ENCODE assay signal across 8 mouse cellular contexts in the genomic region with DNA sequence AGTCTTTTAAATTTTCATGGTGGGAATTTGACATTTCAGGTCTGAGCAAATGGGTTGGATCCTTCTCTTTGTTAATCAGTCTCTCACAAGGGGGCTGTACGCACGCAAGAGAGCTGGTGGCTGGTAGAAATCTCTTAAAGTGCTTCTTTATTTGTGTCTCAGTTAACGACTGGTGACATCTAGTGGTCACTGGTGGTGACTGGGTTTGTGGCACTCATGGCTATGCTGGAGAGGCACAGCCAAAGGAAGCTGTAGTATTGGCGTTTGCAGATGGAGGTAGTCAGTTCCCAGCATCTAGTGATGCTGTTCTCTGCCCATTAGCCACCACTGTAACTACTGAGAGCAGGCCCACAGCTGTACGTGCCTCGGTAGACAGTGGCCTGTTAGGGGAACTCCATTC.
DNase-seq lines count a peak whose midpoint lies in the region; ATAC-seq and TF ChIP-seq lines count a peak whose summit lies in the region.

No protein-coding gene starts in this region.

- H3K36me3 ChIP-seq in heart, adult 2 months (ENCODE audit: control insufficient read depth, insufficient read depth, low read length): no peaks in the 10 kb centered on the region
- H3K36me3 ChIP-seq in forebrain, embryonic 13.5 days (ENCODE audit: poor library complexity, severe bottlenecking): no peaks in the 10 kb centered on the region
- no peaks in the 10 kb centered on the region for H3K36me3 ChIP-seq in intestine, embryonic 16.5 days (ENCODE audit: control insufficient read depth, insufficient read depth, low read length)
- H3K36me3 ChIP-seq in midbrain, embryonic 13.5 days: no peaks in the 10 kb centered on the region

- no peak overlapping the region for H3K27ac ChIP-seq in heart, adult 2 months
- 0 out of 2 replicates have a peak overlapping the region, but pooled peaks have one; percentile 35 for H3K27ac ChIP-seq in forebrain, embryonic 13.5 days
- H3K27ac ChIP-seq in intestine, embryonic 16.5 days (ENCODE audit: low read length): no peak overlapping the region
- no peak overlapping the region for H3K27ac ChIP-seq in midbrain, embryonic 13.5 days

- peak; percentile 9 to 19 for DNase-seq in heart, adult 2 months
- no peak for DNase-seq in heart, adult 9 months (ENCODE audit: low spot score in 2 of 2)
- peak; percentile 35 for DNase-seq in c-Kit-positive CD71-negative TER-119-negative erythroid progenitor cells, embryonic 14.5 days (ENCODE audit: low read depth)
- DNase-seq in left cerebral cortex, adult 9 months (ENCODE audit: low spot score in 2 of 2): peak; percentile 30 to 86
- peak; percentile 63 for DNase-seq in testis, postnatal 10 days (ENCODE audit: low spot score)

- no peak for TF ChIP-seq EP300 in heart, adult 2 months (IDR thresholded peaks at IDR 0.05; ENCODE audit: insufficient read depth, low read depth, low read length)

- H3K4me3 ChIP-seq in heart, adult 2 months: no peak overlapping the region
- no peak overlapping the region for H3K4me3 ChIP-seq in forebrain, embryonic 13.5 days
- H3K4me3 ChIP-seq in intestine, embryonic 16.5 days (ENCODE audit: low read length): no peak overlapping the region
- H3K4me3 ChIP-seq in midbrain, embryonic 13.5 days (replicated peaks): no peak overlapping the region

- H3K4me2 ChIP-seq in forebrain, embryonic 13.5 days: no peak overlapping the region; the same call in 1 of the 2 replicates
- no peak overlapping the region for H3K4me2 ChIP-seq in intestine, embryonic 16.5 days (ENCODE audit: low read depth, low read length)
- no peak overlapping the region for H3K4me2 ChIP-seq in midbrain, embryonic 13.5 days (replicated peaks)

- intact Hi-C loops in heart, adult 2 months (cut with DNase I): loop anchor here (1.0 to 5.0 kb wide), 2 partner anchors 313 to 713 kb away; no protein-coding TSS in a partner anchor

- no peak for TF ChIP-seq POLR2A in heart, adult 2 months (IDR thresholded peaks at IDR 0.05; ENCODE audit: insufficient read depth, low read depth, low read length)

- H3K9me3 ChIP-seq in forebrain, embryonic 13.5 days (replicated peaks): no peaks in the 10 kb centered on the region
- no peaks in the 10 kb centered on the region for H3K9me3 ChIP-seq in intestine, embryonic 16.5 days (ENCODE audit: control insufficient read depth, low read length)
- no peaks in the 10 kb centered on the region for H3K9me3 ChIP-seq in midbrain, embryonic 13.5 days

- H3K4me1 ChIP-seq in heart, adult 2 months (ENCODE audit: control insufficient read depth, insufficient read depth, low read length): no peaks in the 10 kb centered on the region
- H3K4me1 ChIP-seq in forebrain, embryonic 13.5 days: peaks cover 18% of the 10 kb centered on the region
- H3K4me1 ChIP-seq in intestine, embryonic 16.5 days (ENCODE audit: control insufficient read depth, insufficient read depth, low read length): no peaks in the 10 kb centered on the region
- peaks cover 10% of the 10 kb centered on the region for H3K4me1 ChIP-seq in midbrain, embryonic 13.5 days (replicated peaks)

- H3K79me2 ChIP-seq in heart, adult 2 months (replicated peaks; ENCODE audit: control insufficient read depth, insufficient read depth, low read length): no peaks in the 10 kb centered on the region

- WGBS in heart, adult 2 months: 15% methylated on average over 6 of the region's 6 CpGs
- 13% methylated on average over 6 of the region's 6 CpGs for WGBS in forebrain, embryonic 13.5 days
- WGBS in intestine, embryonic 16.5 days: 19% methylated on average over 6 of the region's 6 CpGs
- 14% methylated on average over 6 of the region's 6 CpGs for WGBS in midbrain, embryonic 13.5 days

- no peak overlapping the region for H3K9ac ChIP-seq in heart, adult 2 months (ENCODE audit: low read depth, low read length)
- H3K9ac ChIP-seq in forebrain, embryonic 13.5 days: no peak overlapping the region
- no peak overlapping the region for H3K9ac ChIP-seq in intestine, embryonic 16.5 days (ENCODE audit: low read depth, low read length)
- H3K9ac ChIP-seq in midbrain, embryonic 13.5 days (replicated peaks): no peak overlapping the region

- peak; percentile 94 for ATAC-seq in forebrain, embryonic 13.5 days
- ATAC-seq in intestine, embryonic 16.5 days: peak; percentile 56; the same call in 1 of the 2 replicates
- ATAC-seq in midbrain, embryonic 13.5 days: peak; percentile 93

- peak; percentile 75 for TF ChIP-seq CTCF in heart, adult 2 months (IDR thresholded peaks at IDR 0.05)

- no peaks in the 10 kb centered on the region for H3K27me3 ChIP-seq in heart, adult 2 months (ENCODE audit: control insufficient read depth, insufficient read depth, low read length)
- no peaks in the 10 kb centered on the region for H3K27me3 ChIP-seq in forebrain, embryonic 13.5 days
- no peaks in the 10 kb centered on the region for H3K27me3 ChIP-seq in intestine, embryonic 16.5 days (replicated peaks; ENCODE audit: control insufficient read depth, insufficient read depth, low read length)
- 0 out of 2 replicates have a peak, but pooled peaks cover 7% of the 10 kb centered on the region for H3K27me3 ChIP-seq in midbrain, embryonic 13.5 days

Comparison
In these comparisons a context has a peak if more than half of its experiments do, and no peak if none do; other contexts are left out.
1. DNase-seq: peak in heart, adult 2 months (2 of 2), c-Kit-positive CD71-negative TER-119-negative erythroid progenitor cells, embryonic 14.5 days (single experiment), left cerebral cortex, adult 9 months (2 of 2) and testis, postnatal 10 days (single experiment); none in heart, adult 9 months (0 of 2).
2. Peak in every context shown above with its lines, with median percentiles within 50 percentile points of each other: ATAC-seq.